Mouse (Mus musculus) heart, adult 2 months (tissue): ENCODE data around the gene Fam208a.
A peak's percentile ranks its signal among the peaks of the same experiment; 100 is the strongest.

Experiments used
- CTCF ChIP-seq: fragments of 200-600 bp; IDR thresholded peaks from 2 replicates; pipeline ENCODE4 v1.8.1; 2022; ENCODE audit warnings: antibody characterized with exemption, mild to moderate bottlenecking, moderate library complexity
- EP300 ChIP-seq: fragments of 200-500 bp; IDR thresholded peaks from 2 replicates; pipeline ENCODE4 v1.6.1; 2011; ENCODE audit warnings: low read depth, low read length, control low read depth; ENCODE audit not compliant: insufficient read depth
- POLR2A ChIP-seq: fragments of 200-500 bp; IDR thresholded peaks from 2 replicates; pipeline ENCODE4 v1.6.1; 2011; ENCODE audit warnings: mild to moderate bottlenecking, low read depth, low read length, control low read depth; ENCODE audit not compliant: insufficient read depth

DNA sequence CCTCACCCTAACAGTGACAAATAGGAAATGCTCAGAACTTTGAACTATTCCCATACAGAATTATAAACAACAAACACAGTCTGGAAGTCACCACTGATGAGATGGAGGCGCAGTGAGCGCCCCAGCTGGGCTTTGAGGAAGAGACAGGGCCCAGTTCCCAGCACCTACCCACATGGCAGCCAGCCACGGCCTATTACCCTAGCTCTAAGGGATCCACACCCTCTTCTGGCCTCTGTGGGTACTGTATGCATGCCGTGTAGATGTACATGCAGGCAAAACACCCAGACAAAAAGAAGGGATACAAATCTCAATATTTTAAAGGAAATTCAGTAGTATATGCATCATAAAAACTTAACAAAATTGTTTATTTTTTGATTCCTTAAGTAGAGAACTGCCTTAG lies 64.9 kb downstream of the Fam208a start:
- TF ChIP-seq CTCF: peak; percentile 23
- no peak for TF ChIP-seq POLR2A
- no peak for TF ChIP-seq EP300
